Mouse (Mus musculus): ENCODE measurements around the gene Blmh. TPM values are rescaled to one million over a fixed set of nuclear protein-coding genes. Genes with fewer than 3 reads are reported as not detected.
A peak's percentile ranks its signal among the peaks of the same experiment; 100 is the strongest.
"Not testable (repeated sequence)": the region's sequence is repeated elsewhere in the genome, so short reads cannot be mapped to it uniquely, and the experiment has no call there.

Gene Blmh
- total RNA-seq, 2 experiments from 2014 or later: 12.7 to 26.6 TPM

DNA sequence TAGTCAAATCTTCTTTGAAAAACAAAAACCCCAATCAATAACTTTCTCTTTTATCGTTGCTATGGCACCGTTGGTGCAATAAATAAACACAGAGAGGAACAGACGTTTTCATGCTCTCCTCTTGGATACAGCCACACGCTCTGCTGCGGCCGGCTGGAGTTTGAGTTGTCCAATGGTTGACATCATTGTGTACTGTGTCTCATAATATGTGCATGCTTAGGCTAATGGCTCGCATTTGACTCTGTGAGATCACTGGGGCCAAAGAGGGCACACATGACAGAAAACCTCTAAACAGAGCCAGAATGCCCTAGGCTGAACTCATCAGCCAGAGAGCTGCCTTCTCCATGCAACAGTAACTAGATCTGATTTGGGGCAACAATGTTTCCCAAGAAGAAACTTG, 10.2 kb upstream of the Blmh start:
- no peak for ATAC-seq (replicated peaks; ENCODE audit: low FRiP score, poor library complexity, severe bottlenecking)

GRCm38 (mm10) chr11:76916539-76917229, 7.9 kb upstream of the Blmh start:
- no peak for ATAC-seq (replicated peaks; ENCODE audit: low FRiP score, poor library complexity, severe bottlenecking)

DNA sequence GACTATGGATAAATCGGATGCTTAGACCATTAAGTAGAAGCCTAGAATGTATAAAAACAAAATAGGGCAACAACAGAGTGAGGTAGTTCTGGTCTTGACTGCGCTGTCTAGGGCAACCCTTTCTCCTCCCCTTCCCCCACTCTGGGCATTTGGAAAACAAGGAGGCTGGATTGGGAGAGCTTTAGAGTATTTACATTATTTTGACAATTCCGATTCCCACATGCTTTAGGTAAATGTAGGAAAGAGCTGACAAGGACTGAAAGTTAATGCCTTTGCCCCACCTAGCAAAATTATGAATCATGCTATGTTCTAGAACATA, 7.4 kb upstream of the Blmh start:
- no peak for ATAC-seq (replicated peaks; ENCODE audit: low FRiP score, poor library complexity, severe bottlenecking)

DNA sequence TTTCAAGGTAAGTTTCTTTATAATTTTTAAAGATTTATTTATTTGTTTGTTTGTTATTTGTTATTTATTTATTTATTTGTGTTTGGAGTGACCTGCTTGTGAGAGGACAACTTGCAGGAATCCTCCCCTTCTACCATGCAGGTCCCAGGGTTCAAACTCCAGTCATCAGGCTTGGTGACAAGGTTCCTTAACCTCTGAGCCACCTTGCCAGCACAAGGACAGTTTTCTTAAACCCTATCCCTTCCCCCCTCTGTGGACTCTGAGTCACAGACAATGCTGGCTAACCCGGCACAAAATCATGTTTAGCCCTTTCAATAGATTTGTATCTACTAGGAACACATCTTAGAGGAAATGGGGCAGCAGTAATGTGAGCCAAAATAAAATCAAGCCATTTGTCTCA, 4.0 kb upstream of the Blmh start:
- no peak for ATAC-seq (replicated peaks; ENCODE audit: low FRiP score, poor library complexity, severe bottlenecking)

DNA sequence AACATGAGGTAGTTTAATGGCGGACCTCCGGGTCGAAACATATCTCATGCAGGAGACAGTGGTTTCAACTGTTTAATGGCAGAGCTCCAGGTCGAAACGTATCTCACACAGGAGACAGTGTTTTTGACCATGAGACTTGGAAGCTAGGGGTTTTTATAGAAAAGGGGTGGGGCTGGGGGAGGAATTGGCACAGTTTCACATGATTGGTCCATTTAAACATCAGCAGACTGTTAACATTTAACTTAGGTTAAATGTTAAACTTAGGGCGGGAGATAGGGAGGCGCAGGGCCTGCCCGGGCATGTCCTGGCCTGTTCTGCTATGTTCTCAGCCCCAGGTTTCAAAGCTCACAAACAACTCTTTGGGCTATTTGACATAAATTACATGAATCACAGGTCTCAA, 4.0 kb downstream of the Blmh start:
- not testable (repeated sequence) for ATAC-seq (replicated peaks; ENCODE audit: low FRiP score, poor library complexity, severe bottlenecking)

- ATAC-seq (replicated peaks; ENCODE audit: low FRiP score, poor library complexity, severe bottlenecking): no peak
These were observed 8.6 kb downstream of the Blmh start for GRCm38 (mm10) chr11:76933209-76933608.

DNA sequence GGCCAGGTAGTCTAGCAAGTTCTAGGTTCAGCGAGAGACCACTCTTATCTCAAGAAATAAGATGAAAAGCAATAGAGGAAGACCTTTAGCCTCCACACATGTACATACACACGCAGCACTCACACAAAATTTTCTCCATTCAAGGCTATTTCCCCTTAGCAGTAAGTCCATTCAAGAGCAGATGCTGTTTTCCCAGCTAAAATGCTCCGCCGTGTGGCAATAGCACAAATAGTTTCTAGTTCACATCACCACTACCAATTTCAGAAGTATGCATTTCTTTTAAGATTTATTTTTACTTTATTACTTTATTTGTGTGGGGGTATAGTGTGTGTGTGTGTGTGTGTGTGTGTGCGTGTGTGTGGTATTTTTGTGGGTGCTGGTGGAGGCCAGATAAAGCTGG, 12.0 kb downstream of the Blmh start:
- ATAC-seq (replicated peaks; ENCODE audit: low FRiP score, poor library complexity, severe bottlenecking): no peak

DNA sequence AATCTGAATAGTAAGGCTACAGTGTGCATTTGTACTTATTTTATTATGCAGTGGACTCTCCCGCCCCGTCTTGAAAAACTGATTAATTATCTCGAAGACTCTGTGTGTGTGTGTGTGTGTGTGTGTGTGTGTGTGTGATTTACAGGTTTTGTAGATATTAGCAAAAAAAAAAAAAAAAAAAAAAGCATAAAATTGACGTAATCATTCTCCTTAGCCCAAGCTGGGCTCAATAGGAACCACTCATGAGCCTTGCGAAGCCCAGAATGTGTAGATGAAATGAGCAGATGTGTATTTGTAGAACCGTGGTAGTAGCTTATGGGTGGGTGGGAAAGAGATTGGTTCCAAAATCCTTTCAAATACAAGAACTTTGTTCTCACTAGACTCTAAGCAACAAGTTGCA, 20.2 kb downstream of the Blmh start:
- ATAC-seq (replicated peaks; ENCODE audit: low FRiP score, poor library complexity, severe bottlenecking): no peak

DNA sequence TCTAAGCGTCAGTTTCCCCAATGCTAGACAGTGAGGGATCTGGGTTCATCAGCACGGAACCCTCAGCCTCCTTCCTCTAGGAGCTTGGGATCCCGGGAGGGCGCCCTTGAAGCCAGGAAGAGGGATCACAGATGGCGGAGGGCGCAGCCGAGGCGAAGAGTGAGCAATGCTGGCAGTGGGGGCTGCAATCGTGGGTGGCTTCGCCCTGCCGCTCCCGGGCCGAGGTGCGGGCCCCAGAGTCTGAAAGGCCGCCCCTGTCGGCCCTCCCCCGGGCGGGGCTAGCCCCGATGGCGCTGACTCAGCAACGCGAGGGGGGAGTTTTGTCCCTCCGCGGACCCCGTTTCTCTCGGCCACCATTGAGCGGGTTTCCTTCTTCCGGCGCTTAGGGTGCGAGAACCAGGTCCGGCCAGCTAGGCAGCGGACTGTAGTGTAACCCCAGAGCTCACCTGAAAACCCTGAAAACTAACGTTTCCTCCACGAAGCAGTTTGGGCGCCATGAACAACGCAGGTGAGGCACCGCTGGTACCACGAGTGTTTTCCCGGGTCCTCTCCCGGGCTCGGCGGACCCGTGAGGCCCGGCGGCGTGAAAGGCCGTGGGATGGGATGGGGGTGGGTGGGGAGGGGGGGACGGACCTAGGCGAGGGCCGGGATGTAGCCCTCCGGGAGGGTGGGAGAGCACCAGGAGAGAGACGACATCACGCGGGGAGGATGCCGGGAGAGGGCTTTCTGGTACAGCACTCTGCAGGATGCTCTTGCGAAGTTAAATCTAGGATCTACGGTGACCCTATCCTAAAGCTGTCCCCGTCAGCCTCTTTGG, 21.0 kb downstream of the Blmh start:
- ATAC-seq (replicated peaks; ENCODE audit: low FRiP score, poor library complexity, severe bottlenecking): peak; percentile 94

GRCm38 (mm10) chr11:76946203-76946585, 21.6 kb downstream of the Blmh start:
- no peak for ATAC-seq (replicated peaks; ENCODE audit: low FRiP score, poor library complexity, severe bottlenecking)

DNA sequence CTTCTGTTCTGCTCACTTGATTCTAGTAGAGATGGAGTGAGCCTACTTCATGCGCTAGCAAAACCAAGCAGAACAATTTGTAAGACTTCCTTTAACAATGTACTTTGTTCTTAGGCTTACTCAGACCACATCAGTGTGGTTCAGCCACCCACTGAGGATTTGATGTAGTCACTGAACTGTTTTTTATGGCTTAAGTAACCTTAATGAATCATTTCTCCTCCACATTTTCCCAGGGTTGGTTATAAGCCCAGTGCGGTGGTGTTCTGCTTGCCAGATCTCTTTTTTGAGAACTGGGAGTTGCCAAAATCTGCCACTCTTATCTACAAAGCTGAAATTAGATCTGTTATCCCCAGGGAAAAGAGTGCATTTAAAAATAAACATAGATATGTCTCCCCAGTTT, 28.9 kb downstream of the Blmh start:
- no peak for ATAC-seq (replicated peaks; ENCODE audit: low FRiP score, poor library complexity, severe bottlenecking)

- ATAC-seq (replicated peaks; ENCODE audit: low FRiP score, poor library complexity, severe bottlenecking): no peak
These were observed 41.1 kb downstream of the Blmh start for GRCm38 (mm10) chr11:76965703-76966102.

DNA sequence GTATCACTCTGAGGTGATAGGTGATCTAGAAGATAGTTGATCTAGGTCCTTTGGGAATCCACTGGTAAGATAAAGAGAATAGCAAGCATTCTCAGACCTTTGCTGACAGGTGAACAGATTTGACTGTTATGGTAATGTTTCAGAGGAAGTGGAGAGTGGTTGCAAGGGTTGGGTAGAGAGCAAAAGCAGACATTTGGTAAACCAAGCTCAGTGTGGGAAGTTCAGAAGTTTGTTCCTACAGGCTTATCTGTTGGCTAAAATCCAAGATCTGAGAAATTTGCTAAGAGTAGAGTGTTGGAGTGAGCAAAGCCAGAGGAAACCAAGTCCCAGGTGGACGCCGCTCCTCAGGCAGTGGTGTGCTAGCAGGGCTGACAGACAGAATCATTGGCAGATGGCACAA, 45.7 kb downstream of the Blmh start:
- no peak for ATAC-seq (replicated peaks; ENCODE audit: low FRiP score, poor library complexity, severe bottlenecking)

DNA sequence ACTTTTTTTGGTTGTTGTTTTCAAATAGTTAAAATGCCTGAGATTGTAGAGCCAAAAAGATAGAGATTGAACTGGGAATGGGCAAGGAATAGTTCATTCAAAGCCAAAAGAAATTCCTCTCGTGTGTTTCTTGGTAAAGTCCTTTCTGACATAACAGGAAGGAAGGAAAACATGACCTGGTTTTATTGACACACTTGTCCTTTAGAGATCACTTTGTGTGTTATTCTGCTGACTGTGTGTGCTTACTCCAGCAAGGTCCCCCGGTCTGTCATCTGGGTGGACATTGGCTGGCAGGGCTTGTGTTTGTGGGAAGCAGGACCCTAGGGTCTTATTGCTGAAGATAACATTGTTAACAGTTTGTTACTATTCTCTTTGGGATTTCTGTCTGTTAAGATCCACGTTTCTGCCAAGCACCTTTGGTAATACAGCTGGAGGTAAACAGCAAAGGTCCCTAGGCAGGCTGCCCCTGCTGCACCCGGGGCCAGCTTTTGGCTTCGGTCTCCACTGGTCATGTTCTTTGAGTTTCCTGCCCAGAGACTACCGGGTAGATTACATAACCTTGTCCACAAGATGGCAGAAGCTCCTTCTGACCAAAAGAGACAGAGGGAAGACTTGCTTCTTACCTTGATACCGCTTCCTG, 50.2 kb downstream of the Blmh start:
- no peak for ATAC-seq (replicated peaks; ENCODE audit: low FRiP score, poor library complexity, severe bottlenecking)

- no peak for ATAC-seq (replicated peaks; ENCODE audit: low FRiP score, poor library complexity, severe bottlenecking)
These were observed 57.0 kb downstream of the Blmh start for GRCm38 (mm10) chr11:76981570-76982141.

DNA sequence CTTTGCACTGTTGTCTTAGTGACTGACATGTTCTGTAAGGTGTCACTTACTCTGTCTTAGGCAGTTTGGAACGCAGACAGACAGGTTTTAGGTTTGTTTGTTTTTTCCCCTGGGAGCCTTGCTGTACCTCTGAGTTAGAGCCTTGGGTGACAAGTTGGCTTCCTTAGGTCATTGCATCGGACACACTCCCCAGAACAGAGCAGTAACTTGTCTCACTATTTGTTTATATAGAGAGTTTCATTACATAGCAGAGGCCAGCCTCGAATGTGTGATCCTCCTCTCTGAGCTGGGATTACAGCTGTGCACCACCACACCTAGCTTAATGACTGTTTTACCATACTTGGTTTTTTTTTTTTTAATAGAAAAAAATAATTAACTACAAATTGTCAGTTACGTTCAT, 57.8 kb downstream of the Blmh start:
- no peak for ATAC-seq (replicated peaks; ENCODE audit: low FRiP score, poor library complexity, severe bottlenecking)

DNA sequence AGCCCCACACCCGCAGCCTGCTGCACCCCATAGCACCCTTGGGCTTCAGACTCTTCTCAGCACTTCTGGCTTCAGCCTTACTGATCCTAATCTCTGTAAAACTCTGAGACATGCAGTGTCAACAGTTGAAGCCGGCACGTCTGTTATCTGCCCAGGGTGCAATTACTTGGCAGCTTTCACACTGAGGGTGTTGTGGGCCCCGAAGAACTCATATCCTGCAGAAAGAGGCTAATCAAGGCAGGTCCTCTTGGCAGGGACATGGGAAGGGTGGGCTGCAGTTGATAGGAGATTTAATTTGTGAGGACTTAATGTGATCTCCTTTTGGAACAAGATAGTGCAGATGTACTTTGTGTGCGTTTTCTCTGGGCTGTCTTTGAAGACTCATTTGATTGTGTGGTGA, 59.0 kb downstream of the Blmh start:
- ATAC-seq (replicated peaks; ENCODE audit: low FRiP score, poor library complexity, severe bottlenecking): no peak

- no peak for ATAC-seq (replicated peaks; ENCODE audit: low FRiP score, poor library complexity, severe bottlenecking)
These were observed 59.6 kb downstream of the Blmh start for GRCm38 (mm10) chr11:76984173-76984572.

DNA sequence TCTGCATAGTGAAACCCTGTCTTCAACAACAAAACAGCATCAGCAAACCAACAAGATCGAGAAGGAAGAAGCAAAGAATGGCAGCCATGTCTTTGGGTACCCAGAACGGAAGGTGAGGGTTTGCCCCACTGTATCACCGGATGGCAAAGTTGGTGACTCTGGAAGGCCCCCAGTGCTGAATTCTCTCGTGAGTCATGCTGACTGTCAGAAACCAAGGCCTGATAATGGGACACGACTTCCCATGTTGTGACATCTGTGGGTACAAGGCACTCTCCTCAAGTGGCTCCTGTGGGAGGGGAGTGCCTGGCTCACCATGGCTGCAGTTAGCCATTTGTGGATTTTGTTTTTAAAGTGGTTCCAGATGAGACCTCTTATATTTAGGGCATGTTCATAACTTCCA, 66.2 kb downstream of the Blmh start:
- ATAC-seq (replicated peaks; ENCODE audit: low FRiP score, poor library complexity, severe bottlenecking): no peak

DNA sequence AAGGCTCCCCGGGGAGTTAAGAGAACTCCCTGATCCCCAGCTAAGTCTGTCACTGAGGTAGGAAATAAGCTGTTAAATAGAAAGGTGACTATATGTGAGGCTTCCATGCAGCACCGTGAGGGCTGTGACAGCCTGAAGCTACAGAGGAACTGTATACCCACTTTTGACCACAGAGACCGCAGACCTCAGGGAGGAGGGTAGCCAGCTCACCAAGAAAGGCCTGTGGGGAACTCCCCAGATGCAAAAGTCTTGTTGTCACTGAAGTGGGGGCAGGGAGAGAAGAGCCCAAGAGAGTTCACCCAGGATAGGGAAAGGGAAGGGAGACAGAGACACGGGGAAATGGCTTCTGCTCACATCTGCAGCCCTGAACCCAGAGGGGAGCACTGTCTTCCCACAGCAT, 68.3 kb downstream of the Blmh start:
- ATAC-seq (replicated peaks; ENCODE audit: low FRiP score, poor library complexity, severe bottlenecking): no peak

All from erythroblast, adult 5-6 weeks (primary cell).